Mouse (Mus musculus): ENCODE measurements at regions not wholly inside any gene's neighbourhood (a gene's known extent, or its start where the extent isn't known, plus 50 kb on each side); places are given as distances from the start of the nearest gene placed in this dataset.

DNA sequence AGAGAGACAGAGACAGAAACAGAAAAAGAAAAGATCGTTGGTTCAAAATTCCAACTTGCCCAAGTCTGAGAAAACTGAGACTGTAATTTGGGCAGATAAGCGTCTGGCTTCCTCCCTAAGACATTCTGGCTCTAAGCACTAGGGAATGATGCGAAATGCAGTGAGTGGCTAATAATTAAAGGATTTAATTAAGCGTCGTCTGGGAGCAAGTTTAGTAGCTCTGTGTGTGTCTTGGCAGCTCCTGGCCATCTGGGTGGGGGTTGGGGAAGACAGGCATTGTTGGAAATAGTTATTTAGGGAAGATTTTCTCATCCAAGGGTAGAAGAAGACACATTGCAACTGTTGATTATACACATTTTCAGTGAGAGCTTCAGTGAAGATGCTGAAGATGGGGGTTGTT, 311.5 kb downstream of the Wdr11 start:
- intact Hi-C loops (cut with DNase I): no loop called here
- DNase-seq (ENCODE audit: low spot score in 2 of 2): no peak

DNA sequence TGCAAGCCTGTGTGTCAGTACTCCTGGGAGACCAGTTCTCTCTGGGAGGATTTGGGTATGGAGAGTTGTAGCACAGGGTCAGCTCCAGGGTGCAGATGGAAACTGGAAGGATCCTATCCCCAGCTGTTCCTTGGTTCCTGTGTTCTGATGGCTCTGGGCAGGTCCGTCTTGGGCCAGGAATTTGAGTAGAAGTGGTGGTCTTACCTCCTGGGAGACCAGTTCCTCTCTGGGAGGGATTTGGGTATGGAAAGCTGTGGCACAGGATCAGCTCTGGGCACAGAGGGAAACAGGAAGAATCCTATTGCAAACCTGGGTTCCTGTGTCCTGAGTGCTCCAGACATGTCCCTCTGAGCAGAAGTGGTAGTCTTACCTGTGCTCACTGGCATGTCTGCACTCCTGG, 314.5 kb downstream of the Wdr11 start:
- no peak for DNase-seq (ENCODE audit: low spot score in 2 of 2)

DNA sequence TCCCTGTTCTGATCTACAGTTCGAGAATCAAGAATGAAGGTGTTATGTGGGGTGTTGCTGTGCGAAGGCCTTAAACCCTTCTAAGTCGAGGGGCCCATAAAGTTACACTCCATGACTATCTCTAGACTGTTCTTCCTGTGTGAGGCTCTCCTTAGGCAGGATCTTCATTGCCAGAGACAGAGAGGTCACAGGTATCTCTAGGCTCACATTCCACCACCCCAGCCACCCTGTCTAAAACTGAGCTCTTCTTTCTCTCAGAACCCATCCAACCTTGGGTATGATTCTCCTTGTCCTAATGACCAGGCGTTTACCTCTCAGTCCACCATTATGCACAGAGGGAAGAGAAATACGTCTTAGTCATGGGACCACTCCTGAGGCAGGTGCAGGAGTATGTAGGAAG, 317.2 kb downstream of the Wdr11 start:
- intact Hi-C loops (cut with DNase I): no loop called here
- no peak for DNase-seq (ENCODE audit: low spot score in 2 of 2)

More for the DNA sequence above, 314.5 kb downstream of the Wdr11 start:
- intact Hi-C loops (cut with DNase I): no loop called here

DNA sequence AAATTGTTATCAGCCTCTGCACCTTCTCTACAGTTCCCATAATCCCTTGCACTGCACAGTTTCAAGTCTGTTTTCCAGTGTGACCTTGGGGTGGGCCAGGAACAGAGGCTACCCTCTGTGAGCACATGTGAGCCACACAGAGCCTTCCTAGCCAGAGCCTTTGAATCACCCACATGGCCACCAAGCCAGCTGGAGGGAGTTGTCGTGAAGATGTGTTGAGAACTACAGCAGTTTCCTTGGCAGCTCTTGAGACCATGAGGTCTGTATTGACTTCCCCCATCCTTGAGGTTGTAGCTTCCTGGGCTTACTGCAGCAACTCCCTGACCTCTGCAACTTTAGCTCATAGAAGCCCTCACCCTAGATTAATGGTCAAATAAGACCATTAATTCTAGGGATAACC, 318.1 kb downstream of the Wdr11 start:
- no peak for DNase-seq (ENCODE audit: low spot score in 2 of 2)
- intact Hi-C loops (cut with DNase I): no loop called here

DNA sequence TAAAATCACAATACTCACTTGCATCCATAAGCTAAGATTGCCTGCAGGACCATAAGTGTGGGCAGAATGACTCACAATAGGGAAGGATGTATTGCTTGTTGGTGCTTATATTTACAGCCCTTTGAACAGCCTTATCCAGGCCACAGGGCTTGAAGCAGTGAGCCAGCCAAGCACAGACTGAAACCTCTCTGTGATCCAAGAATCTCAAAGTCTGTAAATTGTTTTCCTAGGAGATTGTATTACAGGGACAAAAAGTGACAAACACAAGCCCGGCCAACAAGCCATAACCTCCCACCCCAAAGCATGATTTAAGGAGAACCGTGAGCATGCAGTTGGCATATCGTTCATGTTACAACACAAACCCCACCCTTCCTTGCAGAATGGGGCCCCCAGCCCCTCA, 319.2 kb downstream of the Wdr11 start:
- no peak for DNase-seq (ENCODE audit: low spot score in 2 of 2)
- intact Hi-C loops (cut with DNase I): no loop called here

DNA sequence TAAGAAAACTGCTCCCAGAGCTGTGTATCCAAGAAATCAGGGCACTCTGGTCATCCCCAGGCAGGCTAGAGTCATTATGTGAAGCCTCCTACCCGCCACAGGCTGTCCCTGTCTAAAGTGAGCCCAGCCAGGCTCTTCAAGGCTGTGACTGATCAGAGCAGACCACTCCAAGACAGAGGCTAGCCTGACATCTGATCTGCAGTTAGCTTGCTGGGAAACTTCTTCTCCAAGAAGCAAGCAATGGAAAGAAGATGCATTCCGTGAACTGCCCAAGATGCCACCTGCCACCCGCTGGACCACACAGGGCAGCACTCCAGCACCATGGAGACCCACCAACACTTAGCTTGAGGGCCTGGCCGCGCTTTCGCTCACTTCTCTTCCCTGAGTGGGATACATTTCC, 323.2 kb downstream of the Wdr11 start:
- DNase-seq (ENCODE audit: low spot score in 2 of 2): no peak
- intact Hi-C loops (cut with DNase I): no loop called here

DNA sequence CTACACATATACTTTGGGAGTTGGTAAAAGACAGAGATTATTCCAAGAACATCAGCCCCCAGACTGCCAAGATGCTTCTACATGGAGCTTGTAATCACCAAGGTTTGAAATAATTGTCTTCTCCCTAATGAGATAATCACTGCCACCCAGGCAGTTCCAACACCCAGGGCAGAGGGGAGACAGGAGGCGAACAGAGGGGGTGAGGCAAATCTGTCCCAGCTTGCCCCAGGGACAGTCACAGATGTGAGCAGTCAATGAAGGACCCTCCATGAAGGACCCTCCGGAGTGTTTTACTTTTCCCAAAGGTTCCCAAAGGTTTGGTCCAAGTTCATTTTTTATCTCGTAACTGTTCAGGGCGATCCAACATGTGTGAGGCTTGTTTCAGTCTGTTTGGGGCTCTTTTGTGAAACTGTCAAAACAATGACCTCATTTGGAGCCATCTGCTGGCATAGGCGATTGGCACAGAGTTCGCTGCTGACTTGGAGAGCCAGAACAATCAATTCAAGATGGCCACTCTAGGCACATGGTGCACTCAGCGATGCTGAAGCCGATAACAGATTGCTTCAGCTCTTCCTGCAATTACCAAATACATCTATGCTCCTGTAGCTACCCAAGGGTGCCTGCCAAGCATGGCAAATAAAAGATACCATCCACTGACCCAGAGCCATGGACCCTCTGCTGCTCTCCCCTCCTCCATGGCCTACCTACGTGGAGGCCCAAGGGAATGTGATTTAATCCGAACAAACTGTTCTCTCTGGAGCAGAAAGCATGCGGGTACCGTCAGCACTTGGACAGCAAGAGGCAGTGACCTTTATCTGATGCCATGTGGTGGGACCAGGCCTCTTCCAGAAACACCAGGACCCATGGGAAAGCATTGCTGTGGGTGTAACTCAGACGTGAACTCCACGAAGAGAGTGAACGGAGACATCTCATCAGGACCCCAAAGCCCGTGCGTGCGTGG, 326.9 kb downstream of the Wdr11 start:
- DNase-seq (ENCODE audit: low spot score in 2 of 2): no peak
- intact Hi-C loops (cut with DNase I): no loop called here

DNA sequence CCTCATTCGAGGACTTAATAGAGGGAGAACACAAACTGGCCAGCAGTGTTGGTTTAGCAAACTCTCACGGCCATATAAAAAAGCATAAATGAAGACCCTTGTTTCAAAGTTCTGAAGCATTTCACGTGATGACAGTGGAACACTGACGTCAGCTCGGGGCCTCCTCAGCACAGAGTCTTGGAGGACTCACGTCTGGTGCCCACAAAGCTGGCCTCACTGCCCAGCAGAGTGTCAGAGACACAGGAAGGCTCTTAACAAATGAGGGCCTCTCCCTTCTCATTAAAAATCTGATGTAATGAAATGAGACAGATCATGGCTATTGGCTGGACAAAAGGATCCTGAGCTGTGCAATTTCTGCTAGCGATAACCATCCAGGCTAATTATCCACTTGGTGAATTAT, 330.6 kb downstream of the Wdr11 start:
- intact Hi-C loops (cut with DNase I): no loop called here
- DNase-seq (ENCODE audit: low spot score in 2 of 2): no peak

GRCm38 (mm10) chr7:129936731-129937130, 345.1 kb downstream of the Wdr11 start:
- DNase-seq (ENCODE audit: low spot score in 2 of 2): no peak
- intact Hi-C loops (cut with DNase I): no loop called here

- intact Hi-C loops (cut with DNase I): no loop called here
- no peak for DNase-seq (ENCODE audit: low spot score in 2 of 2)
Observed at GRCm38 (mm10) chr7:129937715-129938114, 346.1 kb downstream of the Wdr11 start.

- intact Hi-C loops (cut with DNase I): no loop called here
- DNase-seq (ENCODE audit: low spot score in 2 of 2): no peak
Observed at GRCm38 (mm10) chr7:129938141-129938540, 346.5 kb downstream of the Wdr11 start.

DNA sequence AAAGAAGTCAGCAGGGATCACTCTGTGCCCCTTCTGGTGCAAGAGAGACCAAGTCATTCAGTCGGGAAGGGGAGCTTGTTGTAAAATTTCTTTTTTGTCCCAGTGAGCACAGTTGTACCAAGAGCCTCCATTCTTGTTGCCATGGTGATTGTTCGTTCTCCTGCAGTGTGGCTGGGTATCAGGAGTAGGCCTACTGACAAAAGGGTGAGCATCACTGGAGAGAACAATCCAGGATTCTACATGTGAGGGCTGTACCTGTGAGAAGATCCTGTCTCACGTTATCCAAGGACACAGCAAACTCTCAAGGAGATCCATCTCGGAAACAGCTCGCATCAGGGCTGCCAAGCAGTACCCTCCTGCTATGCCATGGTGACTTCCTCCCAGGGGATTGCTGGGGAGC, 347.6 kb downstream of the Wdr11 start:
- DNase-seq (ENCODE audit: low spot score in 2 of 2): no peak
- intact Hi-C loops (cut with DNase I): no loop called here

GRCm38 (mm10) chr7:129941311-129942029, 349.8 kb downstream of the Wdr11 start:
- DNase-seq (ENCODE audit: low spot score in 2 of 2): no peak
- intact Hi-C loops (cut with DNase I): no loop called here

DNA sequence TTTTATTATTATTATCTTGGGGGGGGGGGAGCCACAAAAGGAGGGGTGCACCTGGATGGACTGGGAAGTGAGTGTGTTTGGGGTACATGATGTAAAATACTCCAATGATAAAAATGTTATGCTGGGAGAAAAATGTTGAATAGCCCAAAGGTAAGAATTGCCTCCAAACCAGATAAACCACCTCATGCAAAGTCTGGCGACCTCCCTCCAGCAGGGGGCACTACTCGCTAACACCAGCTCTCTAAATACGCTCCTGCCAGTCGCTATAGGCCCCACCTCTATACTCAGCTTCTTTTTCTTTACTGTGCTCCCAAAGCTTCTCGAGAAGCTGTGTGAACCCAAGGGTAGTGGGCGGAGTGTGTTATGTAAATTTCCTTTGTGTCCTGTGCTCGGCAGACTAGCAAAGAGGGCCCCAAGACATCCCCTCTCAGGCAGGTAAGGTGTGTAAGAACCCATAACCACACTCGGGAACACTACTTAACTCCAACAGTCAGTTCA, 357.0 kb downstream of the Wdr11 start:
- intact Hi-C loops (cut with DNase I): no loop called here
- no peak for DNase-seq (ENCODE audit: low spot score in 2 of 2)

DNA sequence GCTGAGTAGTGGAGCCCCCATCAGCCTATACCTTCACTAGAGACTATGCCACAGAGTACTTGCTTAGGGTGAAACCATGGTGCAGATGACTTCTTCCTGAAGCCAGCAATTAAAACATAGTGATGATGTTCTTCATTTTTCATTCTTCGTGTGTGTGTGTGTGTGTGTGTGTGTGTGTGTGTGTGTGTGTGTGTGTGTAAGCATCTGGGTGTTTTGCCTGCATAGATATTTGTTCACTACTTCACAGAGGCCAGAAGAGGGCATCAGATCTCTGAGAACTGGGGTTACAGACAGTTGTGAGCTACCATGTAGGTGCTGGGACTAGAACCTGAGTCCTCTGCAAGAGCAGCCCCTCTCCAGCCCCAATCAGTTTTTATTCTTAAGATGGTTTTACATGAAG, 358.8 kb downstream of the Wdr11 start:
- intact Hi-C loops (cut with DNase I): no loop called here
- DNase-seq (ENCODE audit: low spot score in 2 of 2): no peak

- intact Hi-C loops (cut with DNase I): no loop called here
Observed at GRCm38 (mm10) chr7:129958379-129958778, 366.7 kb downstream of the Wdr11 start.

GRCm38 (mm10) chr7:129962575-129962974, 370.9 kb downstream of the Wdr11 start:
- DNase-seq (ENCODE audit: low spot score in 2 of 2): no peak
- intact Hi-C loops (cut with DNase I): no loop called here

More at GRCm38 (mm10) chr7:129958379-129958778, 366.7 kb downstream of the Wdr11 start:
- DNase-seq (ENCODE audit: low spot score in 2 of 2): no peak

DNA sequence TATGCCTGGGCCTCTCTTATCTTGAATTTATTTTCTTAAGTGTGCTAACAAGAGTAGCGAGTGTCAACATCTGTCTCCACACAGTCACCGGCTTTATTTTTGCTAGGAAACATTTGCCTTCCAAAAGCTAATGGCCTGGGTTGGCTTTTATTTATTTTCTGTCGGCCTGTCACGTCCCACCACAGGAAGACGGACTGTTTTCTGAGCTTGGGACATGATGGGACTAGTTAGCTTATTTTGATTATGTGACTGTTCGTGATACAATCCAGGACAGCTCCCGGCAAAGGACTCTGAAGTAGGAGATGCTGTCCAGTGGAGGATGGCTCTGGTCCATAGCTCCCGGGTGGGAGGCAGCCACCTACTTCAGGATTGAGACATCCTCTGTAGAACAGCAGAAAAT, 372.5 kb downstream of the Wdr11 start:
- intact Hi-C loops (cut with DNase I): no loop called here
- DNase-seq (ENCODE audit: low spot score in 2 of 2): no peak

DNA sequence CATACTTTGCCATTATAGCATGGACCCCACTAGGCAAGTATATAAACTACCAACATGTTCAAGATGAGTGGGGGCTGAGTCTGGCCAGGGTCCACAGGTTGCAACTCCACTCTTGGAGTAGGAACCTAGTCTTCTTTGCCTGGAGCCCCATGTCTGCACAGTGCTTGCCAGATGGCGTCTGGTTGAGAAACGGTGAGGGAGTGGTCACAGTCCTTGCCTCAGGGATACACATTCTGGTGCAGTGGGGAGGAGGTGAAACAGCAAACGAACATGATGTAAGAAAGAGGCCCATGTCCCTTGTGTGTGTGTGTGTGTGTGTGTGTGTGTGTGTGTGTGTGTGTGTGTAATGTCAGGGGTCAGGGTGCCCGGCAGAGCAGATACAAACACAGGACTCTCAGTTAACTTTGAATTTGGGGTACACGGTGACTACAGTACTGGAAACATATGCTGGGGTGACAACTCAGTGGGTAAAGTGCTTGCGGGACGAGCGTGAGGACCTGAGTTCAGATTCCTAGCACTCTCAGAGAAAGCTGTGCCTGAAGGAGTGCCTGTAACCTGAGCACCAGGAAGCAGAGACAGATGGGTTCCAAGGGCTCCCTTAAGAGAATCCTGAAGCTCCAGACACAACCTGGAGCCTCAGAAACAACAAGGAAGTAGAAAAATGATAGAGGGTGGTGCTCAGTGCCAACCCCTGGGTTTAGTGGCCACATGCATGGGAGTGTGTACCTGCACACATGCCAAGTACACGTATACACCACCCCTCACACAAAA, 373.8 kb downstream of the Wdr11 start:
- no peak for DNase-seq (ENCODE audit: low spot score in 2 of 2)
- intact Hi-C loops (cut with DNase I): no loop called here

DNA sequence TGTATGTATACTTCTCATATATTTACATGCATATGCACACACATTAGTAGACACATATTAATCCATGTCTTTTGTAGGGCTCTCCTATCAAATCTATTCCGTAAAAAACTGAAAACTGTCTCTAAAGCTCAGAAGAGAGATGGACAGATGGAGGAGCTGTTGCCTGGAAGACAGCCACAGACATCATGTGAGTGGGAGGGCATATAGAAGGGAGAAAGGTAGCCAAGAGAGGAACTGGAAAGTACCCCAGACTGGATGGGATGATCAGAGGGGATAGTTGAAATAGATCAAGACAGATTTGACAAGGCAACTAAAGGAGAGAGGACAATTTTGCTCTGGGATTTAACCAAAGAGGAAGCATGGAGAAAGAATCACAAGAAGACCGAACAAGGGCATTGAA, 375.1 kb downstream of the Wdr11 start:
- intact Hi-C loops (cut with DNase I): no loop called here
- peak in 1 of 2 experiments; percentile 19 for DNase-seq (ENCODE audit: low spot score in 2 of 2)

All from left cerebral cortex, postnatal 36 days (tissue).